Mouse (Mus musculus): ENCODE measurements at regions not wholly inside any gene's neighbourhood (a gene's known extent, or its start where the extent isn't known, plus 50 kb on each side); places are given as distances from the start of the nearest gene placed in this dataset.

DNA sequence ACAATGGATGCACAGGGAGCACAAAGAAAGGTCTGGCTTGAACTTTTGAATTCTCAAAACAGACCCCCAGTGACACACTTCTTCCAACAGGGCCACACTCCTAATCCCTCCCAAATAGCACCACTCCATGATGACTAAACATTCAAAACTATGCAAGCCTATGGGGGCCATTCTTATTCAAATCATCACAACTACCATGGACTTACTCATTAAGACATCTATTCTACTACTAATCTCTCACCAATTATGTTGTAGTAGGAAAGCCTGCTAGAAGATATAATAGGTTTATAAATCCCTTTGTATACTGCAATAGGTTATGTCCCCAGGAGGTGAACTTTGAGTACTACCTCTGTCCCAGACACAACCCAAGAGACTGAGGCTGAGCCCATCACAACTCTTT is 574.6 kb downstream of the Inhba start:
- no peak for TF ChIP-seq CTCF (IDR thresholded peaks at IDR 0.05; ENCODE audit: borderline replicate concordance, insufficient read depth, low read length)
- TF ChIP-seq POLR2A (IDR thresholded peaks at IDR 0.05; ENCODE audit: low read depth, low read length): no peak
